Mouse (Mus musculus) embryonic fibroblast, embryonic 13.5 days (primary cell): ENCODE data around the gene Smim24.

Source experiments
- CTCF ChIP-seq: IDR thresholded peaks from 2 replicates; pipeline ENCODE4 v1.5.1; 2011; ENCODE audit warnings: mild to moderate bottlenecking, control low read depth, low read length, moderate library complexity, borderline replicate concordance; ENCODE audit not compliant: insufficient read depth
- POLR2A ChIP-seq: IDR thresholded peaks from 2 replicates; pipeline ENCODE4 v1.6.1; 2011; ENCODE audit warnings: low read depth, mild to moderate bottlenecking, control low read depth, low read length, moderate library complexity

DNA sequence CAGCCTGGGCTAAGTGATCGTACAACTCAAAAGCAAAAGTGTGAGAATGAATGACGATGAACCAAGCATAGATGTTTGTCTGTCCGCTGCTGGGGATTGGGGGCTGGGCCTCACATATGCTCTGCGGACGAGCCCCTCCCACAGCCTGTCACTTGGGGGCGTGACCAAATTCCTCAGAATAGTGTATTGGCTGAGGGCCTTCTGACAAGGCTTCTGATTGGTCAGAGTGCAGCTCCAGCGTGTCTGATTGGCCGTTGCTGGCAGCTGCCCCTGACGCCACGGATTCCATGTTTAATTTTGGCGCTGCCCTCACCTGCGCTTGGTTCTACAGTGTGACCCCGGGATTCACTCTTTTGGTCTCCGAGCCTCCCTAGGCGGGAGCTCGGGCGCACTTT, 40.0 kb downstream of the Smim24 start:
- no peak for TF ChIP-seq CTCF
- no peak for TF ChIP-seq POLR2A
